Mouse (Mus musculus) ES-E14 (cell line): ENCODE measurements around the gene Mast3.

ENCODE experiments used
- CHD2 ChIP-seq: IDR thresholded peaks from 2 replicates; pipeline ENCODE4 v1.6.1; 2014; ENCODE audit warnings: mild to moderate bottlenecking, low read depth, low read length, inconsistent platforms
- ZC3H11A ChIP-seq: IDR thresholded peaks from 2 replicates; pipeline ENCODE4 v1.6.1; 2012; ENCODE audit warnings: low read depth, mild to moderate bottlenecking, inconsistent platforms, low read length, borderline replicate concordance

DNA sequence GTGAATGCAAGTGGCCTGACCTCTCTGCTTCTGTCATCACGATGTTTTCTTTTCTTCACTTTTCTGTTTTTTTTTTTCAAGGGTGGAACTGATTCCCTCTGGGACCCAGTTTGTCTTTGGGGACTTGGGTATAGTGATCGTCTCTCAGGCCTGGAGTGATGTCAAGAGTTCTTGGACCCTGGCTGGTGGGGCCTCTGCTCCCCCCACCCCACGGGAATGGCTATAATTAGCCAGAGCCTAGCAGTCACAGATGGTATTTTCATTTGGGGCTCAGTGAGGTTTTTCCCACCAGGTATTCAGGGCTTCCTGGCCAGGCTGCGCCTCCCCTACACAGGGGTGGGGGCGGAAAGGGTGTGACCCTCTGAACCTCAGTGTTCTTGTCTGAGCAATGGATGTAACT lies 63.2 kb downstream of the Mast3 start:
- TF ChIP-seq ZC3H11A (no peak), CHD2 (no peak)
